Mouse (Mus musculus): ENCODE results near the gene Mysm1.

Mysm1 gene

DNA sequence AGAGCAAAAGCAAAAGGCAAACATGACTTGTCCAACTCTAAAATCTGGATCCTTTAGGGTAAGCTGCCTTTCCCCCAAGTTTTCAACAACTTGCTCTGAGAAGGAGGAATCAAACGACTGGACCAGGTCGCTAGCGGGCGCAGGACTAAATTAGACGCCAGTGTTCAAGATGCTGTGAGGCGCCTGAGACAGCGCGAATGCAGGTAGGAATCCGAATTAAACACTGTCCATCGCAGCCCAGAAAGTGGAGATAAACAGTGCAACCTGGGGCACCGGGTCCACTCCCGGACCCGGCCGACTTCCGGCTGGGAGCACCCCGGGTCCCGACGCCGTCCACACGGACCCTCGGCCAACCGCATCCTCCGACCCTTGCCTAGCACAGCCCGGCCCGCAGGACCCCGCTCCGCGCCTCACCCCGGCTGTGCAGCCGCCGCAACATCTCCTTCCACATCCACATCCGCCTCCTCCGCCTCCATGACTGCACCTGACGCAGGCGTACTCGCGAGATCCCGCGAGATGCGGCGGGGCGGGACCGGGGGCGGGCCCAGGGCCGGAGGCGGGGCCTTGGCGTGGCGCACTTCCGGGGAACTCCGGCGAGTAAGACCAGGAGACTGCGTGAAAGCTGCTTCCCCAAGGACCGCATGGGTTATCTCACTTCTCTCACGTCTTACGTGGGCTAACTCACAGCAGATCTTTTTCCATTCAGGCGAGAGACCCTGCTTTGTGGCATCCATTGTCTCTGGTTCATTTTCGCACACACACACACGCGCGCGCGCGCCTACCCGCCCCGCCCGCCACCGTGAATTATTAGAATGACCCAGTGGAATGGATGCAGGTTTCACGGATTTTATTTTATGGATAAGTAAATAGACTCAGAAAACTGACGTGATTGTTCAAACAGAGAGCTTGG, at the start of gene Mysm1:
Gene Mysm1, minus strand, starts transcription at position 511 of the 910 bp plus-strand sequence.
- DNase-seq (ENCODE audit: low spot score) = peak; percentile 94

DNA sequence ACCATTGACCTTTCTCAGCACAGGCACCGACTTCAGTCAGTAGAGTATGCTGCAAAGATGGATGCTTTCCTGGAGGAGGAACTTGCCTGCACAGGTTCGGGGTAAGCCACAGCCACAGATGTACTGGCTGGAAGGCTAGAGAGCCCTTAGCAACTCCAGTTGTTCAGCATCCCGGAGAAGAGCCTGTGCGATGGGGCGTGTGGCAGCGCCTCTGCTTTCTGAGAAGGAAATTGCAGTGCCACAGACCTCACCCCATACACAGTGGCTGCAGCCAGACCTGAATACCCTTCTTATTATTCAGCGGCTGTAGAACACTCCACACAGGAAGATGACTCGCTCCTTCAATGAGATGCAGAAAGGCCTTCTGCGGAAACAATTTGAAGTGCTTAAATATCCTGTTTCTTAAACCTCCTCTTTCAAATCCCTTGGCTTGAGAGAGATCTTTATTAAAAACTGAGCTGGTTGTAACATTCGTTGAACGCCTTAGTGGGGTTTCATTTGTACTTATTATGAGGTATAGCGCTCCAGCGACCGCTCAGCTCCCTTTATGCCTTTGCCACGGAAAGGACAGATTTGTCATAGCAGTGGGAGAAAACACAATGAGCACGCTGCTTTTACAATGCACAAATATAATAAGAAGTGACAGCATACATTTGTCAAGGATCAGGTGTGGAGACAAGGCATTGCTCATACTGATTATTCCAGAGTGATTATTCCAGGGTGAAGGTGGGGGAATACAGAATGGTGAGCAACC, 47.1 kb upstream of the Mysm1 start:
- no peak for DNase-seq (ENCODE audit: low spot score)

GRCm38 (mm10) chr4:95023350-95023953, 44.6 kb upstream of the Mysm1 start:
- DNase-seq (ENCODE audit: low spot score) = no peak

DNA sequence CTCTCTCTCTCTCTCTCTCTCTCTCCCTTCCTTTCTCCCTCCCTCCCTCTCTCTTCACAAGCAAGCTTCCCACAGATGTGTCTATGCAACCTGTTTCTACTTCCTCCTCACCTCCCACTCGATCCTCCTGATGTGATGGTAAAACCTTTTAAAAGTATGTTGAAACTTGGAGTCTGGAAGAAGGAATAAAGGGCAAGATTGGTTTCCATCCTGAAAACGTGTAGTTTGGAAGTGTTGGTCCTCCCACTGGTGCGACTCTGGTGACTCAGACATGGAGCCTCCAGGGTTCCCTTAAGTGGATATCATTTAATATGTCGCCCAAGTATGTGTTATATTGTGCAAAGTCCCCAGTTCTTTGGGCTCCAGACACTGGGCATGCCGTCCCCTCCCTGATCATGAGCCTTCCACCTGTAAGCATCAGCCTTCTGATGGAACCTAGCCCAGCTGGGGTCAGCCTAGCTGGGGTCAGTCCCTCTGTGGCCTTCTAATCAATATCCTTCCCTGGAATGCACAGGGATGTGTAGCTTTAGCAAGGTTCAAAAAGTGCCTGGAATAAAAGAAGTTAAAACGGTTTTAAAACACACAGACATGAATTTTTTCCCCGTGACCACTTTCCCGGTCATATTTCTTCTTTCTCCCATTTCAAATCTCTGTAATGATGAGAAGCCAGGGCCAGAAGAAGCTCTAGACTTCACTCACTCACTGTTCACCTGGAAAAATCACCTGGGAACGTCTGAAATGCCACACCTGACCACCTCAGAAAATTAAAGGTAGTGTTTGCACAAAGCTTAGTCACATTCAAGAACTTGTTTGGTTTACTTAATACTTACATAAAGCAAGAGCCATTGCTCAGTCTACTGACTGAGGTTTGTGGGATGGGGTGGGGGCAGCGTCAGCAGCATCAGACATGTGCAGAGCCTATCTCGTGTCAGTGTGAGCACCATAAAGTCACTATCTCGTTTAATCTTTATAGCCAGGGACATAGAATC, 43.0 kb upstream of the Mysm1 start:
- no peak for DNase-seq (ENCODE audit: low spot score)

GRCm38 (mm10) chr4:95020201-95020600, 41.3 kb upstream of the Mysm1 start:
- no peak for DNase-seq (ENCODE audit: low spot score)

DNA sequence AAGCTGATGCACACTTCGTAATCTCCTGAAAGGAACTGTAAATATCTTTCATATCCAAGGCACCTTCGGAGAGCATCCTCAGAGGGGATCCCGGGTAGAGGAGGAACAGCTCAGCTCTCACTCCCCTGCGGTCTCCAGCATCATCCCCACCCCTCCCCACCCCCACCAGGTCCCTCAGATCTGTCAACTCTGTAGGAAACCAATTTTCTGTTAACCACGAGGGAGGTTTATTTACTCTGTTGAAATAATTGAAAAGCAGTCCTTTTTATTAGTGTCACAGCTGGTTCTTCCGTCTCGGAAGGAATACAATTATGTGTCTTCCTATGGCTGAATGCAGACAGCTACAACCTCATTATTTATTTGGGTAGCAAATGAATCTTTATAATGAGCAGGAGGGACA, 39.3 kb upstream of the Mysm1 start:
- no peak for DNase-seq (ENCODE audit: low spot score)

DNA sequence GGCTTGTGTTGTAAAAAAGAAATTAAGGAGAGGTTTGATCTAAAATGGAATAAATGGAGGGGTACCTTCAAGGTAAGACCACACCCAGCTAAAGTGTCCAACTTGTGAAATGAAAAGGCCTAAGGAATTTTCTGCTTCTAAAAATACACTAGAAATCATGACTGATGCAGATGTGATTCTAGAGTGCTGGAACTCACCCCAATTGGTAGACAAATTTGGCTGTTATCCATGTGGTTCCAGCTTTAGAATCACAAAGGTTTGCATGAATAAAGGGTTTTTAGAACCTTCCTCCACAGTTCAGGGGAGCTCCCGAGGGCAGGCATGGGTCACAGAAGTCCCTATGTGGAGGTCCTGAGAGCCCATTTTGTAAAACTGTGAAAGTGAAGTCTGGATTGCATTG, 33.8 kb upstream of the Mysm1 start:
- DNase-seq (ENCODE audit: low spot score) = no peak

GRCm38 (mm10) chr4:95012256-95012655, 33.4 kb upstream of the Mysm1 start:
- no peak for DNase-seq (ENCODE audit: low spot score)

GRCm38 (mm10) chr4:95008175-95009057, 29.5 kb upstream of the Mysm1 start:
- DNase-seq (ENCODE audit: low spot score) = peak; percentile 82

- DNase-seq (ENCODE audit: low spot score) = no peak
Observed at GRCm38 (mm10) chr4:95007759-95008158, 28.9 kb upstream of the Mysm1 start.

GRCm38 (mm10) chr4:95005251-95005830, 26.4 kb upstream of the Mysm1 start:
- no peak for DNase-seq (ENCODE audit: low spot score)

DNA sequence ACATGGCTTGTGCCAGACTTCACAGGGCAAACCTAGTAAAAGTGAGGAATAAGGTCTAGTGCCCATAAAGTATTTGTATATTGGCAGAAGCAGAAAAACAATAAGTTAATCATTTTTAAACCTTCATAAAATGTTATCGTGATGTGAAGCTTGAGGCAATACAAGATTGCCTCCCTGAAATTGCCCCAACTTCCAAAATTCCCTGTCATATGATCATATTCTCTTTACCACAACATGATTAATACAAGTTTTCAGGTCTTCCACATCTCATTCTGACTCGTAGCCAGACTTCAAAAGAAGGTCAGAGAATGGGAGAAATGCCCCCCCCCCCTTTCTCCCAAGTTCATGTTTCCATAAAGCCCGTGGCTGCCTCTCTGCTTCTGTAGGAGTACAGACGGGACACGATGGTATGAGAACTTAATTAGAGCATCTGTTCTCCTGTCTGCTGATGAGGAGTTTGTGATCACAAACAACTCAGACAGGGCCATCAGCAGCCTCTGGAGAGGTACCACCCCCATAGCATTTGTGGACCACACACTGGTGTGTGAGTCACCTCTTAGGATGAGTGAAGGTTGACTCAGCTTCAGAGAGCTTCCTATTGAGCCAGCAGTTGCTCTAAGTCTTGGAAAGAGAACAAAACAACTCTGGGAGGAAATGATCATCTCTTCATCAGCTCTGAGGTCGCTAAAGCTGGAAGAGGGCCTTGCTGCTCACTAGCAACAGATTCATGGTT, 22.3 kb upstream of the Mysm1 start:
- no peak for DNase-seq (ENCODE audit: low spot score)

DNA sequence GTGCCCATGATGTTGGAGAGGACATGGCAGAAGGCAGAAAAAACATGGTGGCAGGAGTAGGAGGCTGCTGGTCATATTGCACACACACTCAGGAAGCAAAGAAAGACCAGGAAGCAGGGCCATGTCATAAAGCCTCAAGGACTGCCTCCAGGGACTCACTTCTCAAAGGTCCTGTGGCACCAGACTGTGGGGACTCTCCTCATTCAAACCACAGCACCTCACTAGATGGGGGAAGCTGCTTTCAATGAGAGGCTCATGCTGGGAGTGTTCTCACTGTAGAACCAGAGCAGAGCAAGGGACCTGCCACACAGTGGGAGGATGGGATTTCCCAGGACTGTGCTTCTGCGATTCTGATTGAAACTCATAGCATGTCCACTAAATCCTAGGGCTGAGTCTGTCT, 21.2 kb upstream of the Mysm1 start:
- no peak for DNase-seq (ENCODE audit: low spot score)

DNA sequence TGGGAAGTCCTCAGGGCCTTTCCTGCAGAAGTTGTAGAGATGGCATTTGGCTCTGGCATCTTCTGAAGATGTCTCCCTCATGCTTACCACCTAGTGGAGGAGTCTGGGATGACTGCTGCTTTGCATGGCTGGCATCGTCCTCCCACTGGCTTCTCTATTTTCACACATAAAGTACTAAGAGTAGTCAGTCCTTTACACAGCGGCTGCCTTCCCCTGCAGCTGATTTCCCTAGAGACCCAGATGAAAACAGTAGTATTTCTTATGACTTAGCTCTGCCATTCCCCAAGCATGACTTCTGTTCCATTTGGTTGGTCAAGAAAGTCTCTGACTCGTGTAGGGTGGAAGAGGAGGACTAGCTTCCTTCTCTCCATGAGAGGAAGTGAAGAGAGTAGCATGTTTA, 20.3 kb upstream of the Mysm1 start:
- DNase-seq (ENCODE audit: low spot score) = no peak

DNA sequence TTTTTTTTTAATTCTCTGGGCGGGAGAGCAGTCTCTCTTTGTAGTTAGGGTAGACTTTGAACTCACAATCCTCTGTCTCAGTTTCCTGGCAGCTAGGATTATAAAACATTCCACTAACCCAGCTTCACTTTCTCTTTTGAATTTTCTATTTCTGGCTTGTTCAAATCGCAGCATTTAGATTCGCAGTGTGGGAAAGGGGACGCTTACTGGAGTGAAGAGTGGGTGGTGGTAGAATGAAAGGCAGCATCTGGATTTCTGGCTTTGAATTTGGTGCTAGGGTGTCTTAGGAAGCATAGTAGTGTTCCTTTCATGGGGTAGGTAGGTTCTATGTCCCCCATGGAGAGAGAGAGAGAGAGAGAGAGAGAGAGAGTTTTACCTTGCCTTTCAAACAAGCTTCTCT, 17.0 kb upstream of the Mysm1 start:
- no peak for DNase-seq (ENCODE audit: low spot score)

GRCm38 (mm10) chr4:94990204-94990603, 11.3 kb upstream of the Mysm1 start:
- DNase-seq (ENCODE audit: low spot score) = no peak

- no peak for DNase-seq (ENCODE audit: low spot score)
Observed at GRCm38 (mm10) chr4:94987725-94988124, 8.8 kb upstream of the Mysm1 start.

GRCm38 (mm10) chr4:94979500-94979915, 608 bp upstream of the Mysm1 start:
- no peak for DNase-seq (ENCODE audit: low spot score)

GRCm38 (mm10) chr4:94973321-94973720, 5.6 kb downstream of the Mysm1 start:
- no peak for DNase-seq (ENCODE audit: low spot score)
